Mouse (Mus musculus): ENCODE data around the gene Xcr1.

Gene Xcr1

DNA sequence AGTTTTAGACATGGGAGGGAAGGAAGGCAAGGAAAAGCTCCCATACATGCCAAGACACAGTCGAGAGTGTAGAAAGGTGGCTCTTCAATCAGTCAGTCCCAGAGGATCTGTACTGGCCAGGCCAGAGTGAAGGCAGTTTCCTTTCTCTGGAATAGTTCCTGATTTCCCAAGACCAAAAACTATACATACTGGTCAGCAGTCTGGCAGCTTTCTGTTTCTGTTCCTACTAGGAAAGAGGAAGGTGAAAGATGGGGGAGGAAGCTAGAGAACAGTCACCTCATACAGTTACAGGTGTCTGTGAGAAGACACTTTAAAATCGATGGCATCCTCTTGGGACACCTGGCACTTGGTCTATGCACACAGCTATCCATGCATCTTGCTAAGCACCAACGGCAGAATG, 46.4 kb downstream of the Xcr1 start:
- DNase-seq (ENCODE audit: low spot score in 2 of 2): no peak

DNA sequence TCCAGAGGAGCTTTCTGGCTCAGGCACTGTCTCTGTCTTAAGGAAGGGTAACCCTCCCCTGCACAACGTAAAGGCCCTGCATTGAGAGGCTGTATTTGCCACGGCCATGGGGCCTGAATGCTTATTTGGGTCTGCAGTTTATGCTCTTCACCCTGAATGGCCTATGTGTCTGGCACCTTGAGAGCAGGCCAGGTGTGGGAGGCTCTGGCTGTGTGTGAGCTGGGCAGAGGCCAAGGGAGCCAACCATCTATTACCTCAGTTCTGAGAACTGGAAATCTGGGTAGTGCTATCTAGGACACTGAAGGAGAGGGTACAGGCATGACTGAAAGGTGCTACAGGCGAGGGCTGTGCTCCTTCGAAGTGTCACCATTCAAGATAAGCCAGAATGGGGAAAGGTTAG, 47.0 kb downstream of the Xcr1 start:
- no peak for DNase-seq (ENCODE audit: low spot score in 2 of 2)

DNA sequence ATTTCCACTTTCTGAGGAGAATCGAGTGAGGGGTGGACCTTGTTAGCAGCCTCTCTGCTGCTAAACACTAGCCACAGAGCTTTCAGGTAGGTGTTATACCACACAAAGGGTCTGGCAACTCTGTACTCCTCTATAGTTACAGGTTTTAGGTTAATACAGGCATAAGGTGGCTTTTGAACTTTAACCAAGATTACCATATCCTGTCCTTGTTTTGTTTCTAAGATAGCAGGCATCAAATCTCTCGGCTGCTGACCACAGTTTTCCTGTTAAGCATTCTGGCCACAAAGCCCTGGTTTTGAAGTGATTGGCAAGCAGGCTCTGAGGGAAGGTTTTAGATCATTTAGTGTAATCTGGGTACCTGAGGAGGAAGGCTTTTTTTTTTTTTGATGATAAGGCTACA, 47.5 kb downstream of the Xcr1 start:
- DNase-seq (ENCODE audit: low spot score in 2 of 2): no peak

DNA sequence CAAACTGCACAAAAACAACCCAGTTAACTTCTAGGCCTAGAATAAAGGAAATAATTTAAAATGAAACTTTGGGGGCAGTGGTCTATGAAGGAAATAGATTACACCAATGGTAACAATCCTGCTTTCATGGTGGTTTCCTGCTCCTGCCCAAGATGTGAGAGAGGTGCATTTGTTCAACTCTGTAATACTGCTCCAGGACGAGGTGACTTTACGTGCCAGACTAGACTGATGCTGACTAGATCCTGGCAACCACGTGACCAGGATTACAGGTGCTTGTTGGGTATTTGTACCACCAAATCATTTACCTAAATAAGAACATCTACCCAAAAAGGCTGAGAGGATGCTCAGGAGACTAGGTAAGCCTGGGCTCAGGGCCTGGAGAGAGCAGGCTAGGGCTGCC, 50.0 kb downstream of the Xcr1 start:
- no peak for DNase-seq (ENCODE audit: low spot score in 2 of 2)

DNA sequence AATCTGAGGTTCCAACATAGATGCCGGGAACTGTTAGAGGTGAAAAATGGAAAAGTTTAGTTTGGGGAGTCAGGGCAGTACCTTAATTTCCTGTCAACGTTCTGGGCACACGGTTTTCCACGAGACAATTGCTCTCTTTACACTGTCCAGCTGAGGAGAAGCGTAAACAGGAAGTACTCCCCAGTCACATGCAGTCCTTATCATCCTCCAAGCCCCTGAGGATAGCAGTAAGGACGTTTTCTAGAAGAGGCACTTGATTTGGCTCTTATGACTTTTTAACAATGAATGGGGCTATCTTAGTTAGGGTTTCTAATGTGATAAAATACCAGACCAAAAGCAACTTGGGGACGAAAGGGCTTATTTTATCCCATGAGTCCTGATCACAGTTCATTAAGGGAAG, 53.2 kb downstream of the Xcr1 start:
- DNase-seq (ENCODE audit: low spot score in 2 of 2): no peak

DNA sequence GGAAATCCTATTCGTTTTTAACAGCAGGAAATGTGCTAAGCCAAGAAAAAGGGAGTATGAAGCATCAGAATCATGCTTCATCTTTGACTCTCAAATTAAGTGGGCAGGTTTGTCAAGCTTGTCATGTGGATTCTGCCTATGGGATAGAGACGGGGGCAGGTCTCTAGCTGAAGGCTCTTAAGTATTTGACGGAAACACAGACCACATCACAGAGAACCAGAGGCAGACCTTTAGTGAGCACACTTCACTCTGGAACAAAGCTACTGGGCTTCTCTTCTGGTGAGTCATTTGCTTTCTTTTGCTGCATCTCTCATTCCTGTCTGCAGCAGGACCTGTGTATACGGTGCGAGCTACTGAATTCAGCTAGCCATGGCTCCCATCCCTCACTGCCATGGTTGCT, 55.6 kb downstream of the Xcr1 start, which contains the start of gene Cxcr6:
Gene Cxcr6 (plus strand): TSS at position 209 of the 400 bp plus-strand sequence.
- DNase-seq (ENCODE audit: low spot score in 2 of 2): no peak

DNA sequence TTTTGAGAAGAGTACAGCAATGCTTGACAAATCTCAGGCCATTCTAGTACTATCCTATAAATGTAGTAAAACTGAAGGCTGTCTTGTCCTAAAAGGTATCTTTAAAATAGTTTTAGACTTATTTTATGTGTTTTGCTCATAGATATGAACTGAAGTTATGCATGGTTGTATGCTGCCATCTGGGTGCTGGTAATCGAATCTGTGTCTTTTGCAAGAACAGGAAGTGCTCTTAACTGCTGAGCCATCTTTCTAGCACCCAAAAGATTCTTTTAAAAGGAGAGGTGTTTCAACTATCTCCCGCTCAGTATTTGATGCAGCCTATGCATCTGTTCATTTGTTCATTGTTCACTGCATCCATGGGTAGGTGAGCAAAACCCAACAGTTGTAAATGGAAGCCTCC, 56.6 kb downstream of the Xcr1 start:
- no peak for DNase-seq (ENCODE audit: low spot score in 2 of 2)

DNA sequence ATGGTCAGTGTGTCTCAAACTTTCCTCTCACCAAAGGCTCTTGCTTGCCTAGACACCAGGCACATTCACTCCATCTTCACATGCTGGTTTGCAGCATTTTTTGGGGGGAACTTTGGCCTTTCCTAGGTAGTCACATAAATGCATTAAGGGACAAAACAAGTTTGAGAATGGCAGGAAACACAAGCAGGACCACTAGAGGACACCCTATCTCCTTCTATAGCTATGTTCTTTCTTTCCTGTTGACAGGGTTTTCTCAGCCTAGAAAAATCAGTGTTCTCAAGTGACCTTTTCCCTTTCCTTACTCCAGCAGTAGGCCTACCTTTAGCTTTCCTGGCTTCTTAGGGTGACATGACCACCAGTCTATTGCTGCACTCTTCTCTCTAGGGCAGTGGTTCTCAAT, 58.9 kb downstream of the Xcr1 start:
- DNase-seq (ENCODE audit: low spot score in 2 of 2): no peak

DNA sequence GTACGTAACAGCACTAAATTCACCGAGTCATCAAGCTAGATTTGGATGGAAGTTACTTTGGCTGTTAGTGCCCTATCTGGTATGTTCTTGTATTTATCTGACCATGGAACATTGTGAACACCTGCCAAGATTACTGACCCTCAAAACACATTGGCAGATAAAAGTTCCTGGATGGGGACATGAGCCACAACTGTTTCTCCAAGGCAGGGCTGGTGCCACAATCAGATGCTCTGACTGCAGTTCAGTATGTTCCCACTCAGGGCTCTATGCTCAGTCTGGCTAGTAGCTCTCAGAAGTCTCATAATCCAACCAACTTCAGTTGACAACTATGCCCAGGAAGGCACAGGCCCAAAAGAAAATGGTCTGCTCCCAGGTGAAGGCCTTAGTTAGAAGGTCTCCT, 59.4 kb downstream of the Xcr1 start:
- no peak for DNase-seq (ENCODE audit: low spot score in 2 of 2)

All from urinary bladder, adult 18-20 months (tissue).